Mouse (Mus musculus): ENCODE measurements around the gene Guk1. TPM values are rescaled to one million over a fixed set of nuclear protein-coding genes. Genes with fewer than 3 reads are reported as not detected.
A peak's percentile ranks its signal among the peaks of the same experiment; 100 is the strongest.

Gene Guk1
- polyA plus RNA-seq, 1 experiment from 2014 or later = 78.7 TPM

DNA sequence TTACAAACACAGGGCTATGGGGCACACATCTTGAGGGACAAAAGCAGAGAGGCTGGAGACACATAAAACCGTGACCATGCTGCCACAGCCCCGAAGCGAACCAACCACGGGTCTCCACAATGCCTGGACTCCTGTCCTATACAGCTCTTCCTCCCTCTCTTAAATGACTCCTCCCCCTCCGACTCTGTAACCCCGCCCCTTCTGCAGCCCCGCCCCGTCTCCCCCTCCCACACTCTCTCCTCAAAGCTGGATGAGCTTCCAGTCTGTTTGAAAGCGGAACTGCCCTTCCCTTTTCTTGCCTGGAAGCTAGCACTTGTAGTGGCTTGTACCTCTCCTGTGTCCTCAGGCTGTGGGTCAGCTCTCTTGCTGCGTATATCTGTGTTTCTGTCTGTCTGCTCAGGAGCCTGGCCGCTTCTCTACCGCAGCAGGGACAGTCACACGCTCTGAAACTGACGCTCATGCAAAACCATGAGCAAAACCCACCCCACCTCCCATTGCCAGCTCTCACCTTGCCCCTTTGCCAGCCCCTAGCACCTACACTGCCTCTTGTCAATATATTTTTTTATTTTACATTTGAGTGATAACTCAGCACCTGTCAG is 50.1 kb downstream of the Guk1 start:
- no peak for DNase-seq (ENCODE audit: low read depth, low spot score)
- TF ChIP-seq CTCF (IDR thresholded peaks at IDR 0.05) = no peak
- in situ Hi-C loops (cut with MboI; ENCODE audit: low pct_unique_long_range_greater_than_20kb) = no loop called here
- ATAC-seq = no peak
- CTCF ChIA-PET = interaction anchor here (0.8 to 2.5 kb wide), 2 partner anchors 10 to 43 kb away, joined by 3 to 6 read pairs; no protein-coding TSS in a partner anchor
- POLR2A ChIA-PET = no interaction called here
- H3K27me3 ChIP-seq = no peaks in the 10 kb centered on the region

DNA sequence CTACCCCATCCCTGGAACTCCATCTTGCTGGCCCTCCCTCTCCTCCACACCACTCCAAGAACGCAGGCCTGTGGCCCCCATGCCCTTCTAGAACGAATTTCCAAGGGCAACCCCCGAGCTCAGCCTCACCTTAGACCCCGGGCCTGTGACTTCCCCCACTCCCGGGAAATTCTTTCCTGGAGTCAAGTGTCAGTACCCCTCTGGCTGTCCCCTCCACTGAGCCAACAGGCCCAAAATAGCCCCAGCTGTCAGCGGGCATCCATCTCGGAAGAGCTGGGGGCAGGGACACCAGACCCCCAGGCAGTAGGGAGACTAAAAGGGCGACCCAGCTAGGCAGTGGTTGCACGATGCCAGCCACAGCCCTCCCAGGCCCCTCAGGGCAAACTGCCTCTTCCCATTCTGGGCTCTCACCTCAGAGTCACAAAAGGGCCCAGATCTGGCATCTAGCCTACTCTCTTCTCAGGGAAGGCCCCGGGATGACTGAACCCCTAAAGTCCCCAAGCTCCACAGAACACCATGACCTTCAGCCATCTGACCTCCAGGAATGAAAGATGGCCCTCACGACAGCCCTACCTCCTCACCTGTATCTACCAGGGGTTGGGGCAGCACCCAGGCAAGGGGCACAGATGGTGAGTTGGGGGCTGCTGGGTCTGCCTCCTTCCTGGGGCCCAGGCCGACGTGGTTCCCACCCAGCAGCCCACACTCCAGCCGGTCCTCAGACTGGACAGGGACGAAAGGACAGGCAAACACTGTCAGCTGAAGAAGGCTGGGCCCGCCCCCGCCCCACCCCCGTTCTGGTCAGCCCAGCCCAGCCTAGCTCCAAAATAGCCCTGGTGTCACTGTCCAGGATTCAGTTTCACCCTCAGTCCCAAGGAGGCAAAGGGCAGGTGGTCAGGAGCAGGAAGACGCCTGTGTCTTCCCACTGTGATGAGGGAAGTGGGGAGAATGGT is 53.2 kb downstream of the Guk1 start:
- ATAC-seq (no peak), DNase-seq (ENCODE audit: low read depth, low spot score) (no peak)
- in situ Hi-C loops (cut with MboI; ENCODE audit: low pct_unique_long_range_greater_than_20kb) = no loop called here
- ChIA-PET CTCF (interaction anchor here (1.2 kb wide), 1 partner anchor 40 kb away, joined by 3 read pairs; no protein-coding TSS in a partner anchor), POLR2A (no interaction called here)
- H3K27me3 ChIP-seq = peaks cover 9% of the 10 kb centered on the region
- no peak for TF ChIP-seq CTCF (IDR thresholded peaks at IDR 0.05)

DNA sequence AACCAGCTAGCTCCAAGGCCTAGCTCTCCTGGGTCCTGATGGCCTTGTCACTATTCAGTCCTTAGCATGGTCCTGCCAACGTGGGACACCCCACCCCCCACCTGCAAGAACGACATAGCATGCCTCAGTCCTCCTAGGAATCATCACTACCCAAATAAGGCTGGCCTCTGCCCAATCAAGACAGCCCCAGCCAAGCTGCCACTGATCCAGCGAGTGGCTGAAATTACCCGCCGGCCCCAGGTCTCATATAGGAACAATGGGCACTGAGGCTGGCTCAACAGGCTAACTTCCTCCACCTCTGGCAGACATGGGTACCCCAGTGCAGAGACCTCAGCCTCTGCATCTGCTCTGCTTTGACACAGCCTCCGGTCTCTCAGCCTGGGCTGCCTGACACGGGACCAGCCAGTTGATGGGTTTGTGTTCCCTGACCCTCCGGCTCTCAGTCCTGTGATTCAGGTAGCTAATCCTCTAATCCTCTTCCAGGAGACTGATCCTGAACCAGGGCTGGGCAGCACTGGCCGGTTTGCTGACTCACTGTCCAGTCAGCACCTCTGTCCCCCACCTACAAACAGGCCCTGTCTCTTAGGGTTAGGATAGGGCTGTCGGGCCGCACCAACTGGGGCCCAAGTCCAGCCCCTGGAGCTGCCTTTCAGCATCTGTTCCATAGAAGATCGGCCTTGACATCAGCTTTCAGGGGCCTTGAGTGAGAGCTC is 54.9 kb downstream of the Guk1 start:
- in situ Hi-C loops (cut with MboI; ENCODE audit: low pct_unique_long_range_greater_than_20kb) = no loop called here
- DNase-seq (ENCODE audit: low read depth, low spot score) (peak; percentile 17), ATAC-seq (no peak)
- peaks cover 9% of the 10 kb centered on the region for H3K27me3 ChIP-seq
- POLR2A ChIA-PET = no interaction called here
- TF ChIP-seq CTCF (IDR thresholded peaks at IDR 0.05) = no peak
- CTCF ChIA-PET = no interaction called here

DNA sequence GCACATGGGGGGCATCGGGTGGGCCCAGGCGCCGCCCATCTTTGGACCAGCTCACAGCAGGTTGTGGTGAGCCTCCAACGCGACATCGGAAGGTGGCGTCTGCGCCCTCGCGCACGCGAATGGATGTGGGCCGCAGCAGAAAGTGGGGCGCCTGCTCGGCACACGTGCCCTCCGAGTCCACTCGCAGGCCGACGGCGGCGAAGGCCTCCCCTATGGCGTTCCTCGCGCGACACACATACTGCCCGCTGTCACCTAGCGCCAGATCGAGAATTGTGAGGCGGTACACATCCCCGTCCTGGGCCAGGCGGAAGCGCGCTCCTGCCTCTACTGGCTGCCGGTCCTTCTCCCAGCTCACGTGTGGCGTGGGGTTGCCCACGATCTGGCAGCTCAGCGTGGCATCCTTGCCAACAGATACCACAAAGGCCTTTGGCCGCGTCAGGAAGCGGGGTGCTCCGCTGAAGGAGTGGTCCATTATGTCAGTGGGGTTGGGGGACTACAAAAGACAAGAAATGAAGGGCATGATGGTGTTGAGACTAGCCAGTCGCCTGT is 56.0 kb downstream of the Guk1 start, which contains the start of gene Obscn:
Obscn (minus strand) TSS at position 499 of the 549 bp plus-strand sequence.
- TF ChIP-seq CTCF (IDR thresholded peaks at IDR 0.05) = no peak
- H3K27me3 ChIP-seq = peaks cover 15% of the 10 kb centered on the region
- no peak for DNase-seq (ENCODE audit: low read depth, low spot score)
- in situ Hi-C loops (cut with MboI; ENCODE audit: low pct_unique_long_range_greater_than_20kb) = no loop called here
- POLR2A ChIA-PET = no interaction called here
- ATAC-seq = no peak
- CTCF ChIA-PET = no interaction called here

DNA sequence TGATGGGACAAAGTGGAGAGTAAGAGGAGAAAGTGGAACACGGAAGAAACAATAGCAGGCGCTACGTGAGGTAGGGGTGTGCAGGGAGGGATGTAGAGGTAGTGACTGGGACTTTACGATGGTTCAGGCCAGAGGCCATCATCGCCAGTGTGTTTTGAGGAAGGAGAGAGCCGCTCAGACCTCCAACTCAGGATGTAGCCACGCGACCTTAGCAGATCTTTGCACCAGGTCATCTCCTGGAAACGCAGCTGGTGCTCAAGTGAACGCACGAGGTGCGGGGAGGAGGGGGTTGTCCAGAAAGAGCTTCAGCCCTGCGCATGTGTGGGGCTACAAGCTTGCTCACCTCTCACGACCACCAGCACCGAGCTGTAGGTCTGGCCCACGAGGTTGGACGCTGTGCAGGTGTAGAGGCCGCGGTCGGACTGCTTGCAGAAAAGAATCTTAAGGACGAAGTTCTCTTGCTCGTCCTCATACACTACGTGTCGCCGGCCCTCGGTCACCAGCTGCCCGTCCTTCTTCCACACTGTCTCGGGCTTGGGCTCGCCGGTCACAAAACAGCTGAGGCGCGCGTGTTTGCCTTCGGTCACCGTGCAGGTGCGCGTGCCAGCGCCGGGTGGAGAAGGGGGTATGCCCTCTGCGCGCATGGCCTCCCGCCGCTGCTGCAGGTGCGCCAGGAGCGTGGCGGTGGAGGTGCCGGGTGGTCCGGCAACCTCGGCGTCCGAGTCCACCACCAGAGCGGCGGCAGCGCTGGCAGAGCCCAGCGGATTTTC is 56.8 kb downstream of the Guk1 start:
- H3K27me3 ChIP-seq = peaks cover 15% of the 10 kb centered on the region
- no peak for TF ChIP-seq CTCF (IDR thresholded peaks at IDR 0.05)
- in situ Hi-C loops (cut with MboI; ENCODE audit: low pct_unique_long_range_greater_than_20kb) = no loop called here
- DNase-seq (ENCODE audit: low read depth, low spot score) (no peak), ATAC-seq (no peak)
- ChIA-PET POLR2A (no interaction called here), CTCF (no interaction called here)

DNA sequence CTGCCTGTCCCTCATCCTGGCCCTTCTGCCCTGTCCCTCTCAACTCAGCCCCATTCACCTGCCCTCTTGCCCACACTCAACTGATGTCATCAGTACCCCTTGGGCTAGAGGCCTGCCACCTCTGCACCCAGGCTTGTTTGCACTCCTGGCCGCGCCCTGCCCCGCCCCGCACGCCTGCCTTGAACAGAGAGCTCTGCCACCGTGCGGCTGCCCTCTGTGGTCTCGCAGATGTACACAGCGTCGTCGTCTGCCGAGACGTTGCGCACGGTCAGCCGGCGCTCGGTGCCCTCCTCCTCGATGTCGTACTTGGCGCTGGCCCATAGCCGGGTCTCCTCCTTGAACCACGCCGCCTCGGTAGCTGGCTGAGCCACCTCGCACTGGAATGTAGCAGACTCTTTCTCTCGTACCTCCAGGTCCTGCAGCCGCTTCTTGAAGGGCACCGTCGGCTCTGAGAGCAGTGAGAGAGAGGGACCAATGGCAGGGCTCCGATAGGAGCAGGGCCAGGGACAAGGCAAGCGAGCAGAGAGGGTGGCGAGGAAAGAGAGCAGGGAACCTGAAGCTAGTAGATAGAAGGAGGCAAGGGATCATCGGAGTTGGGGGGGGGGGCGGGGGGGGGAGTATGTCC is 57.5 kb downstream of the Guk1 start:
- peaks cover 15% of the 10 kb centered on the region for H3K27me3 ChIP-seq
- TF ChIP-seq CTCF (IDR thresholded peaks at IDR 0.05) = no peak
- no peak for DNase-seq (ENCODE audit: low read depth, low spot score)
- CTCF ChIA-PET = no interaction called here
- POLR2A ChIA-PET = no interaction called here
- ATAC-seq = no peak
- in situ Hi-C loops (cut with MboI; ENCODE audit: low pct_unique_long_range_greater_than_20kb) = no loop called here

Other genes starting within 250 kb of the Guk1 start
- 7.1 TPM for gene Hist3h2ba, start 243.3 kb downstream of the Guk1 start, polyA plus RNA-seq (2021)
- gene Hist3h2a, start 237.5 kb downstream of the Guk1 start, polyA plus RNA-seq (2021) = 20.9 TPM
- 0.26 TPM for gene Trim17, start 237.5 kb downstream of the Guk1 start, polyA plus RNA-seq (2021)
- gene Trim11, start 214.1 kb downstream of the Guk1 start, polyA plus RNA-seq (2021) = 29.2 TPM
- gene Obscn, start 55.8 kb downstream of the Guk1 start, polyA plus RNA-seq (2021) = 0.06 TPM
- 6.8 TPM for gene Iba57, start 28.5 kb downstream of the Guk1 start, polyA plus RNA-seq (2021)
- 0.13 TPM for gene Gjc2, start 9.0 kb downstream of the Guk1 start, polyA plus RNA-seq (2021)
- 48.6 TPM for gene Mrpl55, start 10.3 kb upstream of the Guk1 start, polyA plus RNA-seq (2021)
- gene 2310033P09Rik, start 16.1 kb upstream of the Guk1 start, polyA plus RNA-seq (2021) = 24.6 TPM
- gene Arf1, start 36.1 kb upstream of the Guk1 start, polyA plus RNA-seq (2021) = 522 TPM
- gene Wnt3a, start 98.5 kb upstream of the Guk1 start, polyA plus RNA-seq (2021) = not detected
- gene Wnt9a, start 114.7 kb upstream of the Guk1 start, polyA plus RNA-seq (2021) = 7.5 TPM
- not detected for gene Prss38, start 183.4 kb upstream of the Guk1 start, polyA plus RNA-seq (2021)